Mouse (Mus musculus) left cerebral cortex, adult 8-10 months (tissue): ENCODE measurements around the gene Tomm5. TPM values are rescaled to one million over a fixed set of nuclear protein-coding genes. Genes with fewer than 3 reads are reported as not detected.
"Not testable (repeated sequence)": the region's sequence is repeated elsewhere in the genome, so short reads cannot be mapped to it uniquely, and the experiment has no call there.

ENCODE experiments used
- DNase-seq, 2 experiments: peaks; one replicate each; pipeline ENCODE4 v3.0.0; 2022; ENCODE audit warnings: low spot score in 2 of 2
- total RNA-seq, 4 experiments: library from RNA; stranded (reverse); gene quantifications; 2 replicates each; pipeline ENCODE4 v1.2.4; 2022

Tomm5 gene
- total RNA-seq, 4 experiments from 2014 or later = 51.0 to 66.8 (median 61.3) TPM

- DNase-seq = no peak
Measured at GRCm38 (mm10) chr4:45066036-45066730, 41.7 kb downstream of the Tomm5 start.

GRCm38 (mm10) chr4:45064577-45064976 is 43.3 kb downstream of the Tomm5 start:
- DNase-seq = no peak

- DNase-seq = not testable (repeated sequence)
Measured at GRCm38 (mm10) chr4:45063836-45064235, 44.1 kb downstream of the Tomm5 start.

- DNase-seq = no peak
Measured at GRCm38 (mm10) chr4:45055451-45055850, 52.5 kb downstream of the Tomm5 start.

Other genes with a start within 250 kb of the Tomm5 start
- gene Grhpr, start 126.7 kb downstream of the Tomm5 start, total RNA-seq = 10 to 100 TPM; 31.7 to 36.2 (median 33.1) TPM
- gene Zbtb5, start 95.7 kb downstream of the Tomm5 start, total RNA-seq = 10 to 100 TPM in 1 of 4 experiments, 1 to 10 TPM in 3; 8.5 to 10.3 (median 9.5) TPM
- 10 to 100 TPM in 3 of 4 experiments, 1 to 10 TPM in 1; 9.4 to 13.8 (median 12.4) TPM for gene Polr1e, start 89.5 kb downstream of the Tomm5 start, total RNA-seq
- gene Fbxo10, start 23.5 kb downstream of the Tomm5 start, total RNA-seq = 10 to 100 TPM; 30.5 to 33.5 (median 31.9) TPM
- 10 to 100 TPM; 10.3 to 10.9 (median 10.7) TPM for gene Frmpd1, start 76.8 kb upstream of the Tomm5 start, total RNA-seq
- gene Trmt10b, start 189.0 kb upstream of the Tomm5 start, total RNA-seq = 10 to 100 TPM; 15.0 to 20.7 (median 16.7) TPM
- 10 to 100 TPM; 15.8 to 18.4 (median 16.3) TPM for gene Dcaf10, start 234.0 kb upstream of the Tomm5 start, total RNA-seq
- 10 to 100 TPM; 12.0 to 16.8 (median 13.5) TPM for gene Exosc3, start 234.6 kb upstream of the Tomm5 start, total RNA-seq